Mouse (Mus musculus) urinary bladder, adult 18-20 months (tissue): ENCODE measurements around the gene Klhl25.
"Not testable (repeated sequence)": the region's sequence is repeated elsewhere in the genome, so short reads cannot be mapped to it uniquely, and the experiment has no call there.

Experiments used
- DNase-seq, 2 experiments: peaks; one replicate each; pipeline ENCODE4 v3.0.0; 2022; ENCODE audit warnings: low spot score in 2 of 2, mixed read lengths in 2 of 2

The Klhl25 gene

GRCm38 (mm10) chr7:75873216-75873615 lies 25.1 kb downstream of the Klhl25 start:
- DNase-seq = no peak

GRCm38 (mm10) chr7:75873746-75874145 lies 25.6 kb downstream of the Klhl25 start:
- DNase-seq = no peak

GRCm38 (mm10) chr7:75879436-75879835 lies 31.3 kb downstream of the Klhl25 start:
- DNase-seq = not testable (repeated sequence)

GRCm38 (mm10) chr7:75880236-75880635 lies 32.1 kb downstream of the Klhl25 start:
- no peak for DNase-seq

- DNase-seq = peak; percentile 76 to 79
These were observed 32.5 kb downstream of the Klhl25 start for GRCm38 (mm10) chr7:75880650-75881049.

- no peak for DNase-seq
These were observed 33.3 kb downstream of the Klhl25 start for GRCm38 (mm10) chr7:75881376-75881775.

GRCm38 (mm10) chr7:75881791-75882190 lies 33.7 kb downstream of the Klhl25 start:
- no peak for DNase-seq

GRCm38 (mm10) chr7:75891466-75891865 lies 43.4 kb downstream of the Klhl25 start:
- DNase-seq = no peak

GRCm38 (mm10) chr7:75892737-75893136 lies 44.6 kb downstream of the Klhl25 start:
- DNase-seq = no peak

GRCm38 (mm10) chr7:75893709-75894108 lies 45.6 kb downstream of the Klhl25 start:
- no peak for DNase-seq

GRCm38 (mm10) chr7:75897041-75897440 lies 48.9 kb downstream of the Klhl25 start:
- no peak for DNase-seq

- no peak for DNase-seq
These were observed 51.0 kb downstream of the Klhl25 start for GRCm38 (mm10) chr7:75899102-75899501.

- DNase-seq = no peak
These were observed 51.4 kb downstream of the Klhl25 start for GRCm38 (mm10) chr7:75899517-75899916.

GRCm38 (mm10) chr7:75899954-75900353 lies 51.8 kb downstream of the Klhl25 start:
- DNase-seq = no peak

- DNase-seq = no peak
These were observed 57.0 kb downstream of the Klhl25 start for GRCm38 (mm10) chr7:75905145-75905544.

GRCm38 (mm10) chr7:75910035-75910651 lies 62.0 kb downstream of the Klhl25 start:
- DNase-seq = peak in 1 of 2 experiments; percentile 18

GRCm38 (mm10) chr7:75910652-75911035 lies 62.5 kb downstream of the Klhl25 start:
- no peak for DNase-seq

- DNase-seq = peak; percentile 53 to 64
These were observed 65.8 kb downstream of the Klhl25 start for GRCm38 (mm10) chr7:75913952-75914351.

- DNase-seq = not testable (repeated sequence)
These were observed 67.4 kb downstream of the Klhl25 start for GRCm38 (mm10) chr7:75915550-75915949.

- no peak for DNase-seq
These were observed 69.6 kb downstream of the Klhl25 start for GRCm38 (mm10) chr7:75917662-75918061.

- not testable (repeated sequence) for DNase-seq
These were observed 71.6 kb downstream of the Klhl25 start for GRCm38 (mm10) chr7:75919745-75920144.
